Mouse (Mus musculus) cerebellum, adult 8-10 months (tissue): ENCODE results near the gene Olfr1442.
"Not testable (repeated sequence)": the region's sequence is repeated elsewhere in the genome, so short reads cannot be mapped to it uniquely, and the experiment has no call there.

ENCODE experiments used
- DNase-seq: peaks from one replicate; pipeline ENCODE4 v3.0.0; 2022

The Olfr1442 gene

GRCm38 (mm10) chr19:12670139-12670538, at the start of gene Olfr1442:
Gene Olfr1442, plus strand, starts transcription at chr19:12670439.
- no peak for DNase-seq

- DNase-seq, result no peak
These were observed 37.1 kb upstream of the Olfr1442 start, which contains the start of gene Glyat for GRCm38 (mm10) chr19:12633176-12633575. Gene Glyat, plus strand, starts transcription at chr19:12633308.

- DNase-seq, result no peak
These were observed 36.0 kb upstream of the Olfr1442 start for GRCm38 (mm10) chr19:12634259-12634658.

GRCm38 (mm10) chr19:12634963-12635362, 35.3 kb upstream of the Olfr1442 start:
- no peak for DNase-seq

GRCm38 (mm10) chr19:12636863-12637262, 33.4 kb upstream of the Olfr1442 start:
- DNase-seq, result no peak

GRCm38 (mm10) chr19:12638049-12638448, 32.2 kb upstream of the Olfr1442 start:
- DNase-seq, result no peak

- DNase-seq, result no peak
These were observed 20.7 kb upstream of the Olfr1442 start for GRCm38 (mm10) chr19:12649511-12649910.

GRCm38 (mm10) chr19:12666156-12666555, 4.1 kb upstream of the Olfr1442 start:
- DNase-seq, result no peak

GRCm38 (mm10) chr19:12668601-12669000, 1.6 kb upstream of the Olfr1442 start:
- DNase-seq, result not testable (repeated sequence)

GRCm38 (mm10) chr19:12671051-12671450, 812 bp downstream of the Olfr1442 start:
- no peak for DNase-seq

GRCm38 (mm10) chr19:12677812-12678211, 7.6 kb downstream of the Olfr1442 start, which contains the start of gene Olfr1443:
Gene Olfr1443, plus strand, starts transcription at chr19:12678112.
- DNase-seq, result no peak

- no peak for DNase-seq
These were observed 14.4 kb downstream of the Olfr1442 start for GRCm38 (mm10) chr19:12684638-12685037.

GRCm38 (mm10) chr19:12685231-12685630, 15.0 kb downstream of the Olfr1442 start:
- DNase-seq, result no peak

GRCm38 (mm10) chr19:12695590-12695989, 25.4 kb downstream of the Olfr1442 start, which contains the start of gene Keg1:
Gene Keg1, plus strand, starts transcription at chr19:12695786.
- no peak for DNase-seq

- no peak for DNase-seq
These were observed 26.0 kb downstream of the Olfr1442 start for GRCm38 (mm10) chr19:12696221-12696620.

- DNase-seq, result no peak
These were observed 38.2 kb downstream of the Olfr1442 start for GRCm38 (mm10) chr19:12708458-12708857.

- DNase-seq, result no peak
These were observed 38.7 kb downstream of the Olfr1442 start for GRCm38 (mm10) chr19:12708986-12709385.

- DNase-seq, result no peak
These were observed 49.0 kb downstream of the Olfr1442 start for GRCm38 (mm10) chr19:12719189-12719588.

- DNase-seq, result no peak
These were observed 50.2 kb downstream of the Olfr1442 start for GRCm38 (mm10) chr19:12720463-12720862.

GRCm38 (mm10) chr19:12720919-12721318, 50.7 kb downstream of the Olfr1442 start:
- DNase-seq, result not testable (repeated sequence)

- DNase-seq, result not testable (repeated sequence)
These were observed 51.4 kb downstream of the Olfr1442 start for GRCm38 (mm10) chr19:12721596-12721995.

GRCm38 (mm10) chr19:12722308-12722707, 52.1 kb downstream of the Olfr1442 start:
- DNase-seq, result peak; percentile 23

GRCm38 (mm10) chr19:12725851-12726250, 55.6 kb downstream of the Olfr1442 start:
- no peak for DNase-seq
